Mouse (Mus musculus) bone marrow macrophage, adult 2 months (primary cell): ENCODE results near the gene Hist1h2ap.

Experiments
- CTCF ChIP-seq: IDR thresholded peaks from 2 replicates; pipeline ENCODE4 v1.5.1; 2012; ENCODE audit warnings: low read depth, mild to moderate bottlenecking, low read length, moderate library complexity
- POLR2A ChIP-seq: IDR thresholded peaks from 2 replicates; pipeline ENCODE4 v1.6.1; 2012; ENCODE audit warnings: mild to moderate bottlenecking, low read depth, low read length, borderline replicate concordance

DNA sequence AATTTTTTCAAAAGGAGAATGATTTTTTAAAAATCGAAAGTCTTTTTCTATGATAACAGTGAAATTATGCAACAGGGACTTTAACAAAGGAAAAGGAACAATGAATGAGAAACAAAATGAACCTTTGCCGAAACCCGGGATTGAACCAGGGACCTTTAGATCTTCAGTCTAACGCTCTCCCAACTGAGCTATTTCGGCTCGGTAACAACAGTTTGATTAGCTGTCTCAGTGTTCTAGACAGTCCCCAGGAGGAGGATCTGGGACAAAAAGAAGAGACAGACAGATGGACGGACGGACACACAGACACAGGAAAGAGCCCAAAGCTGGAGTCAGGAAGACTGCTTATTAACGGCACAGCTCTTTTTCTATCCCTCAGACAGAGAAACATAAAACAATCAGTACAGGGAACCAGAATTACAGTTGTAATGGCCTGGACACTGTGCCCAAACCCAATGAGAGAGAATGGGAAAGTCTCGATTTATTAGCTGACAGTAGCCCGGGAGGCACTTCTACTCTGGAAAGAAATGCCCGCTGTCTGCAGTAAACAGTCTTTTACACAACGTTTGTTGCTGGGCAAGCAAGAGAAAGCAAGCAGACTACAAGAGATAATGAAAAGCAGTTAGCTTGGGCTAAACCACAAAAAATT lies 49.6 kb upstream of the Hist1h2ap start:
- TF ChIP-seq POLR2A: no peak
- TF ChIP-seq CTCF: no peak
